Mouse (Mus musculus) CH12.LX (cell line): ENCODE measurements around the gene Acot7.

Source experiments
- MAZ ChIP-seq: IDR thresholded peaks from 2 replicates; pipeline ENCODE4 v1.6.1; 2012; ENCODE audit warnings: low read depth, mild to moderate bottlenecking, inconsistent platforms, low read length, improper control_type of control experiment, moderate library complexity
- SMC3 ChIP-seq: IDR thresholded peaks from 2 replicates; pipeline ENCODE4 v1.6.1; 2011; ENCODE audit warnings: low read depth, low read length, improper control_type of control experiment

DNA sequence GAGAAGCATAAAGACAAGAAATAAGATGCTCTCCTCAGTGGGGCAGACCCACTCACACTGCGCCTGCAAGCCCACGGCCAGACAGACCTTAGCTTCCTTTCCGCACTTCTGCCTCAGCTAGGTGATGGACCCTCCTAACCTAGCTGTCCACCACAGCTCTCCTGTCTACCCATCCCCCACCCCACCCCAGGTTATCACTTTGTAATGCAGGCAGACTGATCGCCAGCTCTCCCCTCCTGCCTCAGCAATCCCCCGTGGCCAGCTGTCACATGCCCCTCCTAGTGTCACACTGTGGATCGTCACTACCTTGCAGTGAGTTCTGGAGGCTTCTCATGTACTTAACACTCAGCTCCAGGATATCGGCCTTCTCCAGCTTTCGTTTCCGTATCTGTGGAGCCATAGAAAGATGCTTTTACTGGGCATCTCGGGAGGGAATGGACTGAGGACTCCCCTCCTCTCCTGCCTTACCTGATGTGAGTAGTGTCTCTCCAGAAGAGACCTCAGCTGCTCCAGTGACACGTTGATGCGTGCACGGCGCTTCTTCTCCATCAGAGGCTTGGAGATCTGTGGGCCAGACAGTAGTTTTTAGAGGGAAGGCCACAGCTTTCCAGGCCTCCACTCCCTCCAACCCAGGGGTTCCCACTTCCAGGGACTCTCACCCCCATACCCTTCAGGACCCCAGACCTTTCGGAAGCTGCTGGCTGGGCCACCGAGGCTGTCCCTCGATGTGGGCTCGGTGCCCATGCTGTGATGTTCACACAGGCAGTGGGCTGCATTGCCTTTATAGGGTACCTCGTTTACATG lies 109.6 kb downstream of the Acot7 start:
- TF ChIP-seq MAZ (no peak), SMC3 (no peak)
